Mouse (Mus musculus) kidney, postnatal 10 days (tissue): Measurements from ENCODE around the gene Ptprd.

Experiments
- DNase-seq: peaks from one replicate; pipeline ENCODE4 v3.0.0; 2021; ENCODE audit warnings: mixed read lengths

Ptprd gene

GRCm38 (mm10) chr4:77233243-77233642 lies 978.5 kb downstream of the Ptprd start:
- DNase-seq, result no peak

GRCm38 (mm10) chr4:77168866-77169265 lies 1042.9 kb downstream of the Ptprd start:
- no peak for DNase-seq

GRCm38 (mm10) chr4:77157601-77158000 lies 1054.2 kb downstream of the Ptprd start:
- peak; percentile 10 for DNase-seq

- no peak for DNase-seq
Observed at GRCm38 (mm10) chr4:77155561-77155960, 1056.2 kb downstream of the Ptprd start.

GRCm38 (mm10) chr4:77155037-77155436 lies 1056.7 kb downstream of the Ptprd start:
- no peak for DNase-seq

GRCm38 (mm10) chr4:77124852-77125251 lies 1086.9 kb downstream of the Ptprd start:
- no peak for DNase-seq

- DNase-seq, result no peak
Observed at GRCm38 (mm10) chr4:77110894-77111293, 1100.9 kb downstream of the Ptprd start.

GRCm38 (mm10) chr4:77107291-77107690 lies 1104.5 kb downstream of the Ptprd start:
- no peak for DNase-seq

GRCm38 (mm10) chr4:77083165-77083564 lies 1128.6 kb downstream of the Ptprd start:
- DNase-seq, result peak; percentile 78

- no peak for DNase-seq
Observed at GRCm38 (mm10) chr4:77077607-77078006, 1134.2 kb downstream of the Ptprd start.

- no peak for DNase-seq
Observed at GRCm38 (mm10) chr4:77050536-77051207, 1161.1 kb downstream of the Ptprd start.

- DNase-seq, result no peak
Observed at GRCm38 (mm10) chr4:77004483-77004882, 1207.3 kb downstream of the Ptprd start.

GRCm38 (mm10) chr4:76996172-76996571 lies 1215.6 kb downstream of the Ptprd start:
- no peak for DNase-seq

- no peak for DNase-seq
Observed at GRCm38 (mm10) chr4:76989961-76990360, 1221.8 kb downstream of the Ptprd start.

- no peak for DNase-seq
Observed at GRCm38 (mm10) chr4:76977056-76977809, 1234.5 kb downstream of the Ptprd start.

GRCm38 (mm10) chr4:76948251-76948650 lies 1263.5 kb downstream of the Ptprd start:
- DNase-seq, result peak; percentile 54

- peak; percentile 4 for DNase-seq
Observed at GRCm38 (mm10) chr4:76941382-76942360, 1270.1 kb downstream of the Ptprd start.

GRCm38 (mm10) chr4:76931559-76931958 lies 1280.2 kb downstream of the Ptprd start:
- DNase-seq, result no peak

- no peak for DNase-seq
Observed at GRCm38 (mm10) chr4:76913532-76914150, 1298.1 kb downstream of the Ptprd start.

- no peak for DNase-seq
Observed at GRCm38 (mm10) chr4:76901692-76902091, 1310.1 kb downstream of the Ptprd start.

GRCm38 (mm10) chr4:76889669-76890068 lies 1322.1 kb downstream of the Ptprd start:
- DNase-seq, result no peak

- no peak for DNase-seq
Observed at GRCm38 (mm10) chr4:76881610-76882009, 1330.2 kb downstream of the Ptprd start.

- DNase-seq, result no peak
Observed at GRCm38 (mm10) chr4:76870971-76871370, 1340.8 kb downstream of the Ptprd start.
